Mouse (Mus musculus) inflammation-experienced regulatory T-cells (primary cell): Measurements from ENCODE around the gene G3bp1. TPM values are rescaled to one million over a fixed set of nuclear protein-coding genes. Genes with fewer than 3 reads are reported as not detected.

Source experiments
- polyA plus RNA-seq, 2 experiments: library from polyadenylated mRNA; unstranded; fragments of 100-300 nt; shearing (Covaris generic); gene quantifications; one replicate each; pipeline ENCODE4 v1.2.1; 2017

G3bp1 gene
- polyA plus RNA-seq, result 100 to 1,000 TPM; 129 to 139 TPM

GRCm38 (mm10) chr11:55469048-55469843 is at the start of gene G3bp1:
G3bp1 (plus strand) TSS chr11:55469685.

DNA sequence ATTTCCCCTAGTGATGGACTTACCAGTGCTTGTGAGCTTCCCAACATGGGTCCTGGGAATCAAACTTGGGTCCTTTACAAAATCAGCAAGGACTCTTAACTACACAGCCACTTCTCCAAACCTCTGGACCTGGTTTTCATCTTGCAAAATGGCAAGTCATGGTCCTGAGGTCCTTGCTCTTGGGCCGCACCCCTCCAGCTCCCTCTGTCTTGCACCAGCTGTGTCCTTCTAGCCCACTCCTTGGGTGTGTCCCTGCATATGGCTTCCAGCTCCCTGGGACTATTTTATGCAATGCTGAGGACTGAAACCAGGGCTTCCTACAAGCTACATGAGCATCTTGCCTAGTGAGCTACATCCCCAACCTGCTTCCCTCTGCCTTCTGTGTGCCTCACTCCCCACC is 46.5 kb upstream of the G3bp1 start, which contains the start of gene Sparc:
TSS of gene Sparc (minus strand) at position 206 of the 400 bp plus-strand sequence.

GRCm38 (mm10) chr11:55461019-55461645 is 8.4 kb upstream of the G3bp1 start, which contains the start of gene Atox1:
Atox1 (minus strand) TSS chr11:55461239.

Other genes starting within 250 kb of the G3bp1 start
- gene Fat2, start 133.1 kb upstream of the G3bp1 start, polyA plus RNA-seq, result under 1 TPM; 0.05 to 0.70 TPM
- 1 to 10 TPM in 1 of 2 experiments, under 1 TPM in 1; 0.43 to 2.3 TPM for gene Sparc, start 46.5 kb upstream of the G3bp1 start, polyA plus RNA-seq
- 100 to 1,000 TPM; 165 to 176 TPM for gene Atox1, start 8.4 kb upstream of the G3bp1 start, polyA plus RNA-seq
- gene Glra1, start 138.5 kb downstream of the G3bp1 start, polyA plus RNA-seq, result under 1 TPM; 0.07 to 0.31 TPM